Mouse (Mus musculus) midbrain, postnatal 0 days (tissue): ENCODE results near the gene Pkdcc. TPM values are rescaled to one million over a fixed set of nuclear protein-coding genes. Genes with fewer than 3 reads are reported as not detected.

Experiments
- ATAC-seq: fragments of 200-750 bp; cut with Nextera tagmentation; 2 replicates; pipeline ENCODE4 v1.8.0; 2017; ENCODE audit warnings: moderate number of reproducible peaks, mild to moderate bottlenecking, moderate TSS enrichment, moderate library complexity; ENCODE audit not compliant: low FRiP score
- DNase-seq: peaks from one replicate; pipeline ENCODE4 v3.0.0-alpha.2; 2015; ENCODE audit warnings: low spot score
- H3K27ac ChIP-seq: fragments of 300-500 bp; sonication (generic); 2 replicates; pipeline ENCODE4 v1.5.1; 2014; ENCODE audit warnings: low read depth, mild to moderate bottlenecking, low read length, mixed read lengths
- H3K27me3 ChIP-seq: fragments of 300-500 bp; sonication (generic); 2 replicates; pipeline ENCODE4 v1.6.1; 2014; ENCODE audit warnings: low read length, control low read depth, mixed read lengths; ENCODE audit not compliant: insufficient read depth
- H3K36me3 ChIP-seq: fragments of 300-500 bp; sonication (generic); 2 replicates; pipeline ENCODE4 v1.6.1; 2014; ENCODE audit warnings: low read length, control low read depth, mixed read lengths; ENCODE audit not compliant: insufficient read depth
- H3K4me1 ChIP-seq: fragments of 300-500 bp; sonication (generic); 2 replicates; pipeline ENCODE4 v1.6.1; 2014; ENCODE audit warnings: mild to moderate bottlenecking, control low read depth, antibody characterized with exemption, low read length, mixed read lengths; ENCODE audit not compliant: insufficient read depth
- H3K4me2 ChIP-seq: fragments of 300-500 bp; sonication (generic); 2 replicates; pipeline ENCODE4 v1.6.1; 2014; ENCODE audit warnings: low read depth, mild to moderate bottlenecking, low read length, mixed read lengths; ENCODE audit not compliant: poor library complexity, severe bottlenecking
- H3K4me3 ChIP-seq: fragments of 300-500 bp; sonication (generic); 2 replicates; pipeline ENCODE4 v1.5.1; 2014; ENCODE audit warnings: low read depth, mild to moderate bottlenecking, low read length, moderate library complexity
- H3K9ac ChIP-seq: fragments of 300-500 bp; sonication (generic); replicated peaks from 2 replicates; pipeline ENCODE4 v1.6.1; 2014; ENCODE audit warnings: mild to moderate bottlenecking, low read length, moderate library complexity, mixed read lengths; ENCODE audit not compliant: poor library complexity, severe bottlenecking
- H3K9me3 ChIP-seq: fragments of 300-500 bp; sonication (generic); 2 replicates; pipeline ENCODE4 v1.6.1; 2016; ENCODE audit warnings: low read length, control low read depth
- CTCF ChIP-seq: IDR thresholded peaks from 2 replicates; pipeline ENCODE4 v1.5.1; 2016; ENCODE audit warnings: antibody characterized with exemption, mild to moderate bottlenecking
- WGBS: fragments of 180-500 bp; shearing (Covaris S2); extraction: QIAGEN DNeasy Blood & Tissue Kit; methylation state at CpG from one replicate; pipeline ENCODE4 v1.1.7; 2014; 5-methylcytosine and 5-hydroxymethylcytosine counted together
- polyA plus RNA-seq: library from polyadenylated mRNA; unstranded; fragments of >200 nt; fragmentation: Nextera tagmentation; extraction: Ambion mirVana; gene quantifications from 2 replicates; pipeline ENCODE4 v1.2.1, GENCODE M21; 2015
- total RNA-seq: library from RNA; depleted of rRNA; stranded (reverse); fragments of >200 nt; gene quantifications from 2 replicates; pipeline ENCODE4 v1.2.3, GENCODE M21; 2014

Gene Pkdcc
- total and polyA plus RNA-seq, 2 experiments from 2014 or later: 2.1 to 33.7 TPM

DNA sequence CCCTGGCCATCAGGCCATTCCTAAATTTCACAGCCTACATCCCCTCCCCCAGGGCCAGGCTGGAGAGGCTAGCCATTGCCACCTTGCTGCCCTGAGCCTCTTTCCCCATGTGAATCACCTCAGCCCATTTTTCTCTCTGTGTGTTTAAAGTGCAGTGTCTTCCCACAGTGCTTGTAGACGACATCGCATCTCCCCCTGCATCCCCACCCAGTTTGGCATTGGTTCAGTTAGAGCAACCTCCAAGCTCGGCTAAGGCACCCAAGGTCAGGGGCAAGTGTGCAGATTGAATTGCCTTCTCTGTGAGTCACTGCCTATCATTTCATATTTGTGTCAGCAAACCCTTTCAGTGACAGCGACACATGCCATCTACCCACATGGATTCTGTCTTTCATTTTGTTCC is 20.6 kb upstream of the Pkdcc start:
- DNase-seq: no peak
- TF ChIP-seq CTCF: no peak
- H3K9ac ChIP-seq: no peak overlapping the region
- ATAC-seq: no peak
- no peaks in the 10 kb centered on the region for H3K9me3 ChIP-seq
- WGBS: 94% methylated on average over 4 of the region's 4 CpGs
- no peak overlapping the region for H3K4me2 ChIP-seq
- no peak overlapping the region for H3K4me3 ChIP-seq
- H3K27ac ChIP-seq: no peak overlapping the region
- H3K4me1 ChIP-seq: no peaks in the 10 kb centered on the region
- H3K36me3 ChIP-seq: no peaks in the 10 kb centered on the region
- no peaks in the 10 kb centered on the region for H3K27me3 ChIP-seq

DNA sequence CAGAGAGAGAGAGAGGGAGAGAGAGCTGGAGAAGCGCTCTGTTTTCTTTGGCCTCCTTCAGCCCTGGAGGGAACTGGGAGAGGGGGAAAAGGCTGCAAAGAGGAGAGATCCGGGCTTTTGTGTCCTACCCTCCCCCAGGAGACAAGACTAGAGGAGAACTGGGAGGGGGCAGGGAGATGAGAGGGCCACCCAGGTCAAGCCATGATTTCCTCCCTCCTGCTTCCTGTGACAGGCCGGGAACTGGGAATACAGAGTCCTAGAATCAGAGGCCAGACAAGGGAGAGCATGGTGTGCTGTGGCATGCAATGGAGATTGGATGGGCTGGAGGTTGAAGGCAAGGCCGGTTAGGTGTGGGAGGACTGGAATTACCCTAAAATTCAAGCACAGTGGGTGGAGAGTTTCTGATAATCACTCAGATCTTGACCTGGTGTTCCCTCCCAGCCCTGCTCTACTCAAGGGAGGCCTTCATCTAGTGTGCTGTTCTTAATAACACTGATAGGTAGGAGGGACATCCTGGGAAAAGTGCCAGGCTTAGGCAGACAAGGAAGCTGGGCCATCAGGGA is 17.6 kb upstream of the Pkdcc start:
- 0 out of 2 replicates have a peak, but pooled peaks cover 6% of the 10 kb centered on the region for H3K27me3 ChIP-seq
- no peak overlapping the region for H3K4me3 ChIP-seq
- DNase-seq (no peak), ATAC-seq (no peak)
- no peak overlapping the region for H3K4me2 ChIP-seq
- no peaks in the 10 kb centered on the region for H3K36me3 ChIP-seq
- no peak overlapping the region for H3K9ac ChIP-seq
- 57% methylated on average over 4 of the region's 4 CpGs for WGBS
- H3K4me1 ChIP-seq: no peaks in the 10 kb centered on the region; the same call in 1 of the 2 replicates
- no peaks in the 10 kb centered on the region for H3K9me3 ChIP-seq
- no peak for TF ChIP-seq CTCF
- no peak overlapping the region for H3K27ac ChIP-seq

DNA sequence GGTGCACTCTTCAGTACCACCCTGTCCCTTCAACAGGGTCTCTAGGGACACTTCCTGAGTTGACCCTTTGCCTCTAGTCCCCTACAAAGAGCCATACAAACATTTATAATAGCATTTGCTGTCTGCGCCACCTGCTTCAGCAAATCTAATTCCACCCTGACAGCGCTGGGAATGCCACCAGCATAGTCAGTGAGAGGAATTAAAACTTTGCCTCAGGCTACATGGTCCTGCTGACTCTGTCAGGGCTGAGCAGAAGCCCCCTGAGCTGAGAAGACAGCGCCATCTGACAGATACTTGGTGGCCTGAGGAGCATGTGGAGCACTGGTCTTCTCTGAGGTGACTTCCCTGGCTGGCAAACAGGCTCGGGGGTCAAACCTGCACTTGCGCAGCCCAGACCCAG is 14.6 kb upstream of the Pkdcc start:
- peaks cover 3% of the 10 kb centered on the region; the same call in 1 of the 2 replicates for H3K4me1 ChIP-seq
- 0 out of 2 replicates have a peak, but pooled peaks cover 13% of the 10 kb centered on the region for H3K27me3 ChIP-seq
- DNase-seq (no peak), ATAC-seq (no peak)
- 60% methylated on average over 5 of the region's 5 CpGs for WGBS
- H3K9ac ChIP-seq: no peak overlapping the region
- no peak overlapping the region for H3K4me2 ChIP-seq
- H3K4me3 ChIP-seq: no peak overlapping the region
- no peak for TF ChIP-seq CTCF
- H3K36me3 ChIP-seq: no peaks in the 10 kb centered on the region
- no peaks in the 10 kb centered on the region for H3K9me3 ChIP-seq
- no peak overlapping the region for H3K27ac ChIP-seq

DNA sequence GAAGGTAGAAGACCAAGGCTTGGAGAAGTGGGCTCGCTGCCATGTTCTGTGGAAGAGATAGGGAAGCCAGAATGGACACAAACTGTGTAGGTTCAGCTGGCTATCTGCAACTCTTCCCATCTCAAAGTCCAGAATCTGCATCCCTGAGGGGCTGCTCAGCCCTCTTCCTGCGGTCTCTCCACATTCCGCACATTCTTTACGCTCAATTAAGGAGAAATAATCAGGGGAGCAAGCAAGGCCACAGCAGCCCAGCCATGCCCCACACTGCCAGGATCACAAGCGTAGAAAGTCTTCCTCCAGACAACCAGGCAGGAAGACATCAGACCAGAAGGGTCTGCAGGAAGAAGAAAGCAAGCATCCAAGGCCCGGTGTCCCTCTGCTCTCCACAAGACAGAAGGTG is 13.8 kb upstream of the Pkdcc start:
- no peaks in the 10 kb centered on the region for H3K9me3 ChIP-seq
- no peak overlapping the region for H3K4me2 ChIP-seq
- no peak overlapping the region for H3K9ac ChIP-seq
- no peak for ATAC-seq
- H3K27ac ChIP-seq: no peak overlapping the region
- 37% methylated on average over 6 of the region's 6 CpGs for WGBS
- no peak overlapping the region for H3K4me3 ChIP-seq
- no peak for DNase-seq
- no peak for TF ChIP-seq CTCF
- H3K36me3 ChIP-seq: no peaks in the 10 kb centered on the region
- peaks cover 3% of the 10 kb centered on the region; the same call in 1 of the 2 replicates for H3K4me1 ChIP-seq
- 0 out of 2 replicates have a peak, but pooled peaks cover 13% of the 10 kb centered on the region for H3K27me3 ChIP-seq

DNA sequence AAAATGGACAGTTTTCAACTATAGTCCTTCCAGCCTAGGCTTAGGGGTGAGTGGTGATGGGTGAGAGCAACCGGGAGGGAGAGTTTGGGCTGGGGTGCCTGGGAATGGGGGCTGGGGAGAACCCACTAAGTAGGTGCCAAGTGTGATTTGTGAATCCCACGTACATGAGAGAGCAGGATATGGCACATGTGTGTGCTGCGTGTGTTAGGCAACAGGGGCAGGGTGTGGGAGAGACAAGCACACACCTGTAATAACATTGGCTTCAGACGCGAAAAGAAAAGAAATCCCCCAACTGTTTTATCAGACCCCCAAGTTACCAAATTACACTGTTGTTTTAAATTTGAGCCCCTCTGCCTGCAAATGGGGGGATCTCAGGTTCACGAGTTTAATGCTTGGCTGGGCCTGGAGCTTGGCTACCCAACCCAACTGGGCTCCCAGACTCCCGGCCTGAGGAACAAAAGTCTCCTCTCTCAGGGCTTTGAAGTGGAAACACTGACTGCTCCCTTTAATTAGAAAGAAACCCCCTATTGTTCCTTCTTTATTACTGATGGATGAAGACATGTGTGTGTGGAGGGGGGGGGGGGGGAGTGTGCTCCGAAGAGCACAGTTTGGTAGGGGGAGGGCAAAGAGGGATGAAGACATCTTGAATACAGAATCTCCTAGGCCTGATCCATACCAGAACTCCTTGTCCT is 11.3 kb upstream of the Pkdcc start:
- Histone ChIP-seq H3K27ac (no peak overlapping the region), H3K9ac (no peak overlapping the region), H3K4me2 (no peak overlapping the region), H3K4me3 (no peak overlapping the region), H3K27me3 (0 out of 2 replicates have a peak, but pooled peaks cover 16% of the 10 kb centered on the region), H3K36me3 (no peaks in the 10 kb centered on the region), H3K9me3 (no peaks in the 10 kb centered on the region), H3K4me1 (peaks cover 3% of the 10 kb centered on the region; the same call in 1 of the 2 replicates)
- DNase-seq (peak; percentile 40), ATAC-seq (no peak; the same call in 1 of the 2 replicates)
- no peak for TF ChIP-seq CTCF
- WGBS: 27% methylated on average over 8 of the region's 8 CpGs

DNA sequence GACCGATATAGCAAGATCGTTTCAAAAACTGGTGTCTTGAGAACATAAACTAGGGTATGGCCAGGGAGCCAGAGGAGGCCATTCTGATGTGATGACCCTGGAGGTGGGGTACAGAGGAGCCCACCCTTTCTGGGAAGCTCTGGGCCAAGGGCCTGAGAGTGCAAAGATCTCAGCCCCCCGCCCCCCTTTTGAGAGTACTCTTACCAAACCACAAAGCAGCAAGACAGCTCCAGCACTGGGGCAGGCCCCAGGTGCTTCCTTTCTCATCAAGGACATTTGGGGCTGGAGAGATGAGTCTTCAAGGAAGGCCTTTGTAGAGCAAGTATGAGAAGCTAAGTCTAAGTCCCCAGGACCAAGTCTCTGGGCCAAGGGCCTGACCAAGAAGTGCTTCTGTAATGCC is 7.8 kb upstream of the Pkdcc start:
- Histone ChIP-seq H3K9ac (no peak overlapping the region), H3K4me1 (0 out of 2 replicates have a peak, but pooled peaks cover 3% of the 10 kb centered on the region), H3K36me3 (no peaks in the 10 kb centered on the region), H3K27ac (no peak overlapping the region), H3K27me3 (peaks cover 17% of the 10 kb centered on the region; the same call in 1 of the 2 replicates), H3K4me3 (no peak overlapping the region), H3K4me2 (no peak overlapping the region), H3K9me3 (no peaks in the 10 kb centered on the region)
- whole genome bisulfite sequencing: 87% methylated on average over 3 of the region's 3 CpGs
- TF ChIP-seq CTCF: no peak
- ATAC-seq (no peak), DNase-seq (no peak)
